Mouse (Mus musculus) forebrain, embryonic 11.5 days (tissue): ENCODE measurements at regions not wholly inside any gene's neighbourhood (a gene's known extent, or its start where the extent isn't known, plus 50 kb on each side); places are given as distances from the start of the nearest gene placed in this dataset.

ENCODE experiments used
- ATAC-seq: fragments of 200-750 bp; cut with Nextera tagmentation; replicated peaks from 2 replicates; pipeline ENCODE4 v1.8.0; 2017; ENCODE audit warnings: moderate TSS enrichment; ENCODE audit not compliant: low FRiP score
- DNase-seq: peaks from one replicate; pipeline ENCODE4 v3.0.0-alpha.2; 2017; ENCODE audit warnings: low spot score
- H3K27ac ChIP-seq: fragments of 300-500 bp; sonication (generic); 2 replicates; pipeline ENCODE4 v1.5.1; 2014; ENCODE audit warnings: low read depth, low read length
- H3K27me3 ChIP-seq: fragments of 300-500 bp; sonication (generic); 2 replicates; pipeline ENCODE4 v1.6.1; 2014; ENCODE audit warnings: mild to moderate bottlenecking, low read length, mixed read lengths; ENCODE audit not compliant: control insufficient read depth, insufficient read depth
- H3K36me3 ChIP-seq: fragments of 300-500 bp; sonication (generic); 2 replicates; pipeline ENCODE4 v1.6.1; 2014; ENCODE audit warnings: mild to moderate bottlenecking, low read length, moderate library complexity, mixed read lengths; ENCODE audit not compliant: control insufficient read depth, insufficient read depth
- H3K4me1 ChIP-seq: fragments of 300-500 bp; sonication (generic); replicated peaks from 2 replicates; pipeline ENCODE4 v1.6.1; 2014; ENCODE audit warnings: low read length, mixed read lengths; ENCODE audit not compliant: control insufficient read depth, insufficient read depth
- H3K4me2 ChIP-seq: fragments of 300-500 bp; sonication (generic); 2 replicates; pipeline ENCODE4 v1.6.1; 2014; ENCODE audit warnings: low read depth, mild to moderate bottlenecking, low read length, moderate library complexity, mixed read lengths; ENCODE audit not compliant: severe bottlenecking
- H3K4me3 ChIP-seq: fragments of 300-500 bp; sonication (generic); 2 replicates; pipeline ENCODE4 v1.5.1; 2014; ENCODE audit warnings: low read depth, low read length
- H3K9ac ChIP-seq: fragments of 300-500 bp; sonication (generic); 2 replicates; pipeline ENCODE4 v1.6.1; 2014; ENCODE audit warnings: low read length
- H3K9me3 ChIP-seq: fragments of 300-500 bp; sonication (generic); 2 replicates; pipeline ENCODE4 v1.6.1; 2016; ENCODE audit warnings: low read length, mixed read lengths; ENCODE audit not compliant: control insufficient read depth
- WGBS: fragments of 180-500 bp; shearing (Covaris S2); extraction: QIAGEN DNeasy Blood & Tissue Kit; methylation state at CpG from one replicate; pipeline ENCODE4 v1.1.7; 2014; 5-methylcytosine and 5-hydroxymethylcytosine counted together

- ATAC-seq = peak; percentile 47; the same call in 1 of the 2 replicates
- 68% methylated on average over 3 of the region's 3 CpGs for WGBS
- Histone ChIP-seq H3K4me2 (no peak overlapping the region), H3K27ac (no peak overlapping the region), H3K4me3 (no peak overlapping the region), H3K9me3 (no peaks in the 10 kb centered on the region), H3K36me3 (no peaks in the 10 kb centered on the region), H3K9ac (no peak overlapping the region), H3K27me3 (no peaks in the 10 kb centered on the region), H3K4me1 (no peaks in the 10 kb centered on the region)
- no peak for DNase-seq
These were observed 90.2 kb upstream of the Cntn6 start for GRCm38 (mm10) chr6:104402348-104402747.

GRCm38 (mm10) chr6:104403951-104404350 is 88.6 kb upstream of the Cntn6 start:
- no peak for DNase-seq
- H3K9me3 ChIP-seq = no peaks in the 10 kb centered on the region
- H3K4me3 ChIP-seq = no peak overlapping the region
- no peak overlapping the region for H3K9ac ChIP-seq
- H3K36me3 ChIP-seq = no peaks in the 10 kb centered on the region
- no peaks in the 10 kb centered on the region for H3K4me1 ChIP-seq
- H3K27ac ChIP-seq = no peak overlapping the region
- 86% methylated on average over 3 of the region's 3 CpGs for WGBS
- H3K27me3 ChIP-seq = no peaks in the 10 kb centered on the region
- no peak overlapping the region for H3K4me2 ChIP-seq
- no peak for ATAC-seq

GRCm38 (mm10) chr6:104420679-104421208 is 71.8 kb upstream of the Cntn6 start:
- H3K36me3 ChIP-seq = no peaks in the 10 kb centered on the region
- H3K27me3 ChIP-seq = no peaks in the 10 kb centered on the region
- H3K9ac ChIP-seq = no peak overlapping the region
- H3K4me1 ChIP-seq = no peaks in the 10 kb centered on the region
- no peak overlapping the region for H3K4me3 ChIP-seq
- WGBS = 80% methylated on average over 6 of the region's 6 CpGs
- DNase-seq (no peak), ATAC-seq (no peak)
- no peak overlapping the region for H3K4me2 ChIP-seq
- H3K9me3 ChIP-seq = no peaks in the 10 kb centered on the region
- no peak overlapping the region for H3K27ac ChIP-seq

GRCm38 (mm10) chr6:104437991-104438390 is 54.6 kb upstream of the Cntn6 start:
- no peaks in the 10 kb centered on the region for H3K27me3 ChIP-seq
- no peaks in the 10 kb centered on the region for H3K9me3 ChIP-seq
- no peak overlapping the region for H3K4me2 ChIP-seq
- 48% methylated on average over 3 of the region's 3 CpGs for WGBS
- DNase-seq (no peak), ATAC-seq (no peak)
- H3K4me3 ChIP-seq = no peak overlapping the region
- H3K36me3 ChIP-seq = no peaks in the 10 kb centered on the region
- no peak overlapping the region for H3K27ac ChIP-seq
- no peaks in the 10 kb centered on the region for H3K4me1 ChIP-seq
- no peak overlapping the region for H3K9ac ChIP-seq
